Mouse (Mus musculus) lung, postnatal 0 days (tissue): Measurements from ENCODE around the gene Fam129b. TPM values are rescaled to one million over a fixed set of nuclear protein-coding genes. Genes with fewer than 3 reads are reported as not detected.

Experiments
- ATAC-seq: fragments of 200-750 bp; cut with Nextera tagmentation; 2 replicates; pipeline ENCODE4 v1.8.0; 2017; ENCODE audit warnings: moderate library complexity
- DNase-seq: peaks from one replicate; pipeline ENCODE4 v3.0.0-alpha.2; 2016; ENCODE audit warnings: low spot score
- H3K27ac ChIP-seq: fragments of 300-500 bp; sonication (generic); 2 replicates; pipeline ENCODE4 v1.5.1; 2014; ENCODE audit warnings: antibody characterized with exemption, mild to moderate bottlenecking, low read length, mixed read lengths
- H3K27me3 ChIP-seq: fragments of 300-500 bp; sonication (generic); replicated peaks from 2 replicates; pipeline ENCODE4 v1.6.1; 2014; ENCODE audit warnings: low read length, mixed read lengths; ENCODE audit not compliant: insufficient read depth
- H3K36me3 ChIP-seq: fragments of 300-500 bp; sonication (generic); 2 replicates; pipeline ENCODE4 v1.6.1; 2014; ENCODE audit warnings: low read length, mixed read lengths; ENCODE audit not compliant: insufficient read depth
- H3K4me1 ChIP-seq: fragments of 300-500 bp; sonication (generic); 2 replicates; pipeline ENCODE4 v1.6.1; 2014; ENCODE audit warnings: antibody characterized with exemption, low read depth, low read length, mixed read lengths; ENCODE audit not compliant: insufficient read depth
- H3K4me2 ChIP-seq: fragments of 300-500 bp; sonication (generic); replicated peaks from 2 replicates; pipeline ENCODE4 v1.6.1; 2014; ENCODE audit warnings: low read depth, mild to moderate bottlenecking, low read length, moderate library complexity, mixed read lengths
- H3K4me3 ChIP-seq: fragments of 300-500 bp; sonication (generic); 2 replicates; pipeline ENCODE4 v1.5.1; 2014; ENCODE audit warnings: low read depth, low read length
- H3K9ac ChIP-seq: fragments of 300-500 bp; sonication (generic); replicated peaks from 2 replicates; pipeline ENCODE4 v1.6.1; 2014; ENCODE audit warnings: low read depth, mild to moderate bottlenecking
- H3K9me3 ChIP-seq: fragments of 300-500 bp; sonication (generic); 2 replicates; pipeline ENCODE4 v1.6.1; 2016; ENCODE audit warnings: low read length, mixed read lengths
- CTCF ChIP-seq: IDR thresholded peaks from 2 replicates; pipeline ENCODE4 v1.5.1; 2016; ENCODE audit warnings: antibody characterized with exemption, mild to moderate bottlenecking
- EP300 ChIP-seq: IDR thresholded peaks from 2 replicates; pipeline ENCODE4 v1.6.1; 2016; ENCODE audit warnings: antibody characterized with exemption, mild to moderate bottlenecking, control low read depth
- WGBS: fragments of 180-500 bp; shearing (Covaris S2); extraction: QIAGEN DNeasy Blood & Tissue Kit; methylation state at CpG from one replicate; pipeline ENCODE4 v1.1.7; 2014; 5-methylcytosine and 5-hydroxymethylcytosine counted together
- polyA plus RNA-seq: library from polyadenylated mRNA; unstranded; fragments of >200 nt; fragmentation: Nextera tagmentation; extraction: Ambion mirVana; gene quantifications from 2 replicates; pipeline ENCODE4 v1.2.1, GENCODE M21; 2015

Gene Fam129b
- polyA plus RNA-seq, 1 experiment from 2014 or later, result 121 TPM

GRCm38 (mm10) chr2:32859010-32859621 lies 16.8 kb upstream of the Fam129b start:
- peak; percentile 71 for DNase-seq
- Histone ChIP-seq H3K36me3 (no peaks in the 10 kb centered on the region), H3K27me3 (no peaks in the 10 kb centered on the region), H3K4me3 (no peak overlapping the region), H3K9me3 (no peaks in the 10 kb centered on the region), H3K9ac (no peak overlapping the region), H3K4me2 (no peak overlapping the region), H3K27ac (no peak overlapping the region), H3K4me1 (no peaks in the 10 kb centered on the region)
- peak; percentile 95 for TF ChIP-seq CTCF
- TF ChIP-seq EP300, result no peak
- WGBS, result 39% methylated on average over 10 of the region's 10 CpGs
- peak; percentile 47 for ATAC-seq

GRCm38 (mm10) chr2:32859622-32860012 lies 16.3 kb upstream of the Fam129b start:
- no peak overlapping the region for H3K4me3 ChIP-seq
- no peak overlapping the region for H3K27ac ChIP-seq
- H3K4me2 ChIP-seq, result no peak overlapping the region
- 75% methylated on average over 5 of the region's 5 CpGs for WGBS
- no peak for ATAC-seq
- no peaks in the 10 kb centered on the region for H3K9me3 ChIP-seq
- no peaks in the 10 kb centered on the region for H3K36me3 ChIP-seq
- no peak overlapping the region for H3K9ac ChIP-seq
- no peaks in the 10 kb centered on the region for H3K27me3 ChIP-seq
- DNase-seq, result no peak
- TF ChIP-seq EP300 (no peak), CTCF (no peak)
- no peaks in the 10 kb centered on the region for H3K4me1 ChIP-seq

DNA sequence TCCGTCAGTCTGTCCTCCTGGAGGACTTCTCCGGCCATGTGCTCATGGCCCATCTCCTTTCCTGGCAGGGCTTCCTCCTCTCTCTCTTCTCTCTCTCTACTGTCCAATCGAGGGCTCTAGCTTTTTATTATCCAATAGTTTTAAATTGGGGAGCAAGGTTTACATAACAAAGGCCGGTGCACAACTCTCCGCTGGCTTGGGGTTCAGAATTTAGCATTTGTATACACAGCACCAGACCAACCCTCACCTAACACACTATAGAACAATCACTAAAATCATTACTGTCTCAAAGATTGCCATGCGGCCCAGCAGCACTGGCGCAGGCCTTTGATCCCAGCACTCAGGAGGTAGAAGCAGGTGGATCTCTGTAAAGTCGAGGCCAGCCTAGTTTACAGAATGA lies 15.1 kb upstream of the Fam129b start:
- no peak for DNase-seq
- Histone ChIP-seq H3K4me3 (no peak overlapping the region), H3K9ac (no peak overlapping the region), H3K27ac (no peak overlapping the region), H3K27me3 (no peaks in the 10 kb centered on the region), H3K4me2 (no peak overlapping the region), H3K9me3 (no peaks in the 10 kb centered on the region), H3K36me3 (no peaks in the 10 kb centered on the region), H3K4me1 (no peaks in the 10 kb centered on the region)
- WGBS, result 86% methylated on average over 8 of the region's 8 CpGs
- no peak for ATAC-seq
- TF ChIP-seq EP300 (no peak), CTCF (no peak)

- DNase-seq, result peak; percentile 7
- H3K4me3 ChIP-seq, result no peak overlapping the region
- WGBS, result 66% methylated on average over 3 of the region's 3 CpGs
- no peak for ATAC-seq
- H3K27ac ChIP-seq, result no peak overlapping the region
- H3K9ac ChIP-seq, result no peak overlapping the region
- no peaks in the 10 kb centered on the region for H3K36me3 ChIP-seq
- TF ChIP-seq EP300, result no peak
- no peak for TF ChIP-seq CTCF
- no peaks in the 10 kb centered on the region for H3K27me3 ChIP-seq
- H3K4me2 ChIP-seq, result no peak overlapping the region
- no peaks in the 10 kb centered on the region for H3K9me3 ChIP-seq
- peaks cover 2% of the 10 kb centered on the region; the same call in 1 of the 2 replicates for H3K4me1 ChIP-seq
Observed at GRCm38 (mm10) chr2:32863317-32863716, 12.6 kb upstream of the Fam129b start.

GRCm38 (mm10) chr2:32864755-32865154 lies 11.2 kb upstream of the Fam129b start:
- DNase-seq, result peak; percentile 83
- 66% methylated on average over 2 of the region's 2 CpGs for WGBS
- Histone ChIP-seq H3K4me3 (no peak overlapping the region), H3K9ac (no peak overlapping the region), H3K9me3 (no peaks in the 10 kb centered on the region), H3K4me1 (peaks cover 5% of the 10 kb centered on the region; the same call in 1 of the 2 replicates), H3K27ac (no peak overlapping the region), H3K27me3 (no peaks in the 10 kb centered on the region), H3K4me2 (no peak overlapping the region), H3K36me3 (no peaks in the 10 kb centered on the region)
- peak; percentile 92 for TF ChIP-seq CTCF
- TF ChIP-seq EP300, result no peak
- no peak for ATAC-seq

DNA sequence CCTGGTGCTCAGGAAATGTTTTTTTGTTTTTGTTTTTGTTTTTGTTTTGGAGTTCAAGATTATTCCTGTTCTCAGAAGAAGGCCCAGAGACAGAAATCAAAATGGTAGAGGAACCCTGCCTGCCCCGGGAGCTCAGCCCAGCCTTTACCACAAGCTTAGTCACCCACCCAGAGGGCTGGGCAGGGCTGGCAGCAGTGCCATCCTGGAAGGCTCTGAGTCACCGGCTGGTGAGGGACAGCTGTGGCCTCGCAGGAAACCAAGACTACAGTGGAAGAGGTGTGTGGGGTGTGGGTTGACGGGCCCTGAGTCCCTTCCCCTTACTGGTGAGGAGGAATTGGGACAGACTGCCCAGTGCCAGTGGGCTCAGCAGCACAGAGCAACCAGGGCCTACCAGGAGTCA lies 8.6 kb upstream of the Fam129b start:
- no peaks in the 10 kb centered on the region for H3K36me3 ChIP-seq
- H3K4me2 ChIP-seq, result no peak overlapping the region
- TF ChIP-seq CTCF (no peak), EP300 (no peak)
- peaks cover 5% of the 10 kb centered on the region; the same call in 1 of the 2 replicates for H3K4me1 ChIP-seq
- H3K27me3 ChIP-seq, result no peaks in the 10 kb centered on the region
- no peak overlapping the region for H3K4me3 ChIP-seq
- ATAC-seq (peak; percentile 50), DNase-seq (peak; percentile 71)
- no peaks in the 10 kb centered on the region for H3K9me3 ChIP-seq
- no peak overlapping the region for H3K9ac ChIP-seq
- 39% methylated on average over 4 of the region's 4 CpGs for WGBS
- H3K27ac ChIP-seq, result peak overlapping the region; percentile 35; the same call in 1 of the 2 replicates
